Mouse (Mus musculus) heart, postnatal 14 days (tissue): ENCODE results near the gene Grik1. TPM values are rescaled to one million over a fixed set of nuclear protein-coding genes. Genes with fewer than 3 reads are reported as not detected.

Source experiments
- DNase-seq, 2 experiments: peaks; one replicate each; pipeline ENCODE4 v3.0.0; 2021 to 2022
- intact Hi-C: fragments of 180-260 bp; cut with DNase I; formaldehyde crosslinking; loops from one replicate; pipeline ENCODE4 v1.15.1; 2025
- total RNA-seq, 2 experiments: library from RNA; stranded (reverse); gene quantifications; 2 replicates each; pipeline ENCODE4 v1.2.3; 2021

Gene Grik1
- total RNA-seq, 2 experiments from 2014 or later = 0.10 TPM; not detected in 1

- no peak for DNase-seq
- intact Hi-C loops = no loop called here
These were observed 123.5 kb downstream of the Grik1 start for GRCm38 (mm10) chr16:88166547-88166946.

- intact Hi-C loops = no loop called here
- DNase-seq = no peak
These were observed 147.5 kb downstream of the Grik1 start for GRCm38 (mm10) chr16:88142574-88142973.

- intact Hi-C loops = no loop called here
- DNase-seq = no peak
These were observed 147.9 kb downstream of the Grik1 start for GRCm38 (mm10) chr16:88142136-88142535.

GRCm38 (mm10) chr16:88141594-88141993, 148.5 kb downstream of the Grik1 start:
- DNase-seq = no peak
- intact Hi-C loops = no loop called here

- DNase-seq = no peak
- intact Hi-C loops = no loop called here
These were observed 151.2 kb downstream of the Grik1 start for GRCm38 (mm10) chr16:88138913-88139312.

- intact Hi-C loops = no loop called here
- no peak for DNase-seq
These were observed 157.1 kb downstream of the Grik1 start for GRCm38 (mm10) chr16:88132919-88133318.

GRCm38 (mm10) chr16:88131103-88131502, 159.0 kb downstream of the Grik1 start:
- DNase-seq = no peak
- intact Hi-C loops = no loop called here

- intact Hi-C loops = no loop called here
- DNase-seq = no peak
These were observed 165.0 kb downstream of the Grik1 start for GRCm38 (mm10) chr16:88125098-88125497.

GRCm38 (mm10) chr16:88112551-88113138, 177.4 kb downstream of the Grik1 start:
- DNase-seq = peak in 1 of 2 experiments; percentile 2
- intact Hi-C loops = no loop called here

- no peak for DNase-seq
- intact Hi-C loops = no loop called here
These were observed 178.6 kb downstream of the Grik1 start for GRCm38 (mm10) chr16:88111459-88111858.

GRCm38 (mm10) chr16:88094206-88094789, 195.8 kb downstream of the Grik1 start:
- intact Hi-C loops = no loop called here
- DNase-seq = no peak

- intact Hi-C loops = no loop called here
- no peak for DNase-seq
These were observed 202.8 kb downstream of the Grik1 start for GRCm38 (mm10) chr16:88087280-88087679.

- peak in 1 of 2 experiments; percentile 10 for DNase-seq
- intact Hi-C loops = no loop called here
These were observed 215.3 kb downstream of the Grik1 start for GRCm38 (mm10) chr16:88074716-88075115.

- intact Hi-C loops = no loop called here
- no peak for DNase-seq
These were observed 229.1 kb downstream of the Grik1 start for GRCm38 (mm10) chr16:88060936-88061335.

- intact Hi-C loops = no loop called here
- DNase-seq = no peak
These were observed 241.9 kb downstream of the Grik1 start for GRCm38 (mm10) chr16:88048121-88048520.

GRCm38 (mm10) chr16:88044321-88044720, 245.7 kb downstream of the Grik1 start:
- intact Hi-C loops = no loop called here
- no peak for DNase-seq

GRCm38 (mm10) chr16:88042458-88042857, 247.6 kb downstream of the Grik1 start:
- DNase-seq = no peak
- intact Hi-C loops = no loop called here

- intact Hi-C loops = no loop called here
- DNase-seq = no peak
These were observed 251.5 kb downstream of the Grik1 start for GRCm38 (mm10) chr16:88038503-88039091.

- intact Hi-C loops = no loop called here
- DNase-seq = no peak
These were observed 301.3 kb downstream of the Grik1 start for GRCm38 (mm10) chr16:87988805-87989204.

- intact Hi-C loops = no loop called here
These were observed 305.7 kb downstream of the Grik1 start for GRCm38 (mm10) chr16:87984201-87984870.

GRCm38 (mm10) chr16:87974076-87974443, 316.0 kb downstream of the Grik1 start:
- intact Hi-C loops = no loop called here

More at GRCm38 (mm10) chr16:87984201-87984870, 305.7 kb downstream of the Grik1 start:
- DNase-seq = no peak

More at GRCm38 (mm10) chr16:87974076-87974443, 316.0 kb downstream of the Grik1 start:
- DNase-seq = no peak
